Mouse (Mus musculus) limb, embryonic 10.5 days (tissue): ENCODE data around the gene Ankrd39. TPM values are rescaled to one million over a fixed set of nuclear protein-coding genes. Genes with fewer than 3 reads are reported as not detected.
A peak's percentile ranks its signal among the peaks of the same experiment; 100 is the strongest.

Experiments used
- DNase-seq: peaks from one replicate; pipeline ENCODE4 v3.0.0-alpha.2; 2017; ENCODE audit warnings: low spot score
- H3K27ac ChIP-seq: fragments of 300-500 bp; sonication (generic); 2 replicates; pipeline ENCODE4 v1.5.1; 2016; ENCODE audit warnings: mild to moderate bottlenecking
- H3K27me3 ChIP-seq: fragments of 300-500 bp; sonication (generic); 2 replicates; pipeline ENCODE4 v1.6.1; 2016; ENCODE audit warnings: low read depth, mild to moderate bottlenecking; ENCODE audit not compliant: poor library complexity, severe bottlenecking
- H3K36me3 ChIP-seq: fragments of 300-500 bp; sonication (generic); 2 replicates; pipeline ENCODE4 v1.6.1; 2016; ENCODE audit warnings: mild to moderate bottlenecking, moderate library complexity
- H3K4me1 ChIP-seq: fragments of 300-500 bp; sonication (generic); 2 replicates; pipeline ENCODE4 v1.6.1; 2016
- H3K4me3 ChIP-seq: fragments of 300-500 bp; sonication (generic); 2 replicates; pipeline ENCODE4 v1.5.1; 2016; ENCODE audit warnings: mild to moderate bottlenecking, moderate library complexity
- H3K9me3 ChIP-seq: fragments of 300-500 bp; sonication (generic); replicated peaks from 2 replicates; pipeline ENCODE4 v1.6.1; 2016; ENCODE audit warnings: mild to moderate bottlenecking
- WGBS: fragments of 180-500 bp; shearing (Covaris S2); methylation state at CpG from one replicate; pipeline ENCODE4 v1.1.7; 2016; 5-methylcytosine and 5-hydroxymethylcytosine counted together
- polyA plus RNA-seq: library from polyadenylated mRNA; unstranded; fragments of >200 nt; fragmentation: Nextera tagmentation; extraction: Ambion mirVana; gene quantifications from 2 replicates; pipeline ENCODE4 v1.2.1, GENCODE M21; 2016

Ankrd39 gene
- polyA plus RNA-seq, 1 experiment from 2014 or later, result 20.3 TPM

DNA sequence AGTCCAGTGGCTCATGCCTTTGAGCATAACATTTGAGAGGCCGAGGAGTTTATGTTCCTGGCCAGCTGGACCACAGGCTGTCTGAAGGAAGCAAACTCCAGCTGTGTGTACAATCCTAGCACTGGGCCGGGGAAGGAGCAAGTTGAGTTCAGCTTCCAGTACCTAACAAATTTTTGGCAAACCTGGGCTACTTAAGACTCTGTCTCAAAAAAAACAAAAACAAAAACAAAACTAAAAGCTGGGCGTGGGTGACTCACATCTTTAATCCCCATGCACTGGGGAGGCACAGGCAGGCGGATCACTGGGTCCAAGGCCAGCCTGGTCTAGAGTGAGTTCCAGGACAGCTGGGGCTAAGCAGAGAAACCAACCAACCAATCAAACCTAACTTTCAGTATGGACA is 21.5 kb upstream of the Ankrd39 start:
- DNase-seq, result no peak
- Histone ChIP-seq H3K27ac (no peak overlapping the region), H3K27me3 (no peaks in the 10 kb centered on the region), H3K36me3 (no peaks in the 10 kb centered on the region), H3K4me3 (no peak overlapping the region), H3K9me3 (no peaks in the 10 kb centered on the region), H3K4me1 (peaks cover 83% of the 10 kb centered on the region)
- WGBS, result 89% methylated on average over 4 of the region's 4 CpGs

DNA sequence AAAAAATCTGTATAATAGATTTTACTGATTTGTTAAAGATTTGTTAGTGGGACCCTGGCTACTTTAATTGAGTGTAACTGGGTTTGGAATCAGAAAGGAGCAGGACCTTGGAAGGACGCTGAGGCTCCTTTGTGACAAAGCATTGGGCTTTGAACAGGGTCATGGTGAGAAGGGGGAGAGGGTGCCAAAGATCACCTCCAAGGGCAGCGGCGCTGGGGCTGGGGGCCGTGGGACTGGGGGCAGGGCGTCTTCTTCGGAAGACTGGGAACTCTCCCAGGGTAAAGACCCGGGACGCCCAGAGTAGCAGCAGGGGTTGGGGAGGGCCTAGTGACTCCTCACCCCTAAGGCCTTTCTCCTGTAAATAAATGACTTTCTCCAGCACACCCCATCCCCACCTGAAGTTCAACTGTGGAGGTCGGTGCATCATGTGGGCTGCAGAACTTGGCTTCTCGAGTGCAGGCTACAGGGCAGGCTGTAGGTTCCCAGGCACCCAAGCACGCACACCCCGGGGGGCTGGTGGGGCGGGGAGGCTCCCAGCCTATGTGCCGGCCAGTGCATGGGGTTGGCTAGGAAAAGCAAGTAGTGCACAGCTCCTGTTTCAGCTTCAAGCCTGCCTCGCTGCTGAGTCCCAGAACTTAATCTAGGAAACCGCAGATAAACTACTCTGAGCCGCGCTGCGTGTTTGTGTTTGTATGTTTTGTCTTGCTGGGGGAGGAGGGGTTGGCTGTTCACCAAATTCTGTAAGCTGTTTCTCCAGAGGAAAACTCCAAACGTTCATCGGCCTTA is 20.8 kb upstream of the Ankrd39 start:
- no peak overlapping the region for H3K4me3 ChIP-seq
- H3K4me1 ChIP-seq, result peaks cover 84% of the 10 kb centered on the region
- no peak for DNase-seq
- WGBS, result 53% methylated on average over 21 of the region's 21 CpGs
- no peaks in the 10 kb centered on the region for H3K9me3 ChIP-seq
- H3K27ac ChIP-seq, result peak overlapping the region; percentile 62
- no peaks in the 10 kb centered on the region for H3K36me3 ChIP-seq
- no peaks in the 10 kb centered on the region for H3K27me3 ChIP-seq

DNA sequence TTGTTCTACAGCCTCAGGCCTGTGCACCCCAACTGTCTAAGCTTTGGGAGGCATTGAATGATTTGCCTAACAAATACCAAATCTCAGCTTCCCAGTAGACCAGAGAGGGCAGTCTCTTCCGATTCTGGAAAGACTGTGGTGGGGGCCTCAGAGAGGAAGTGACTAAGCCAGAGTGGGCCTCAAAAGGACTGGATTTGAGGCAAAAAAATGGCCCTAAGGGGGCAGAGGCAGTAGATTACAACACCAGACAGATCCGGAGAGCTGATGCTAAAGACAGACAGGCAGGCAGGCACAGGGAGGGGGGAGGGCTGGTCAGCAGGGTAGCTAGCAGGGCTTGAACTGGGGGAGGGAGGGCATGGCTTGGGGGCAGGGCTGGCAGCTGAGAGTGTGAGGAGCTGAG is 19.2 kb upstream of the Ankrd39 start:
- no peaks in the 10 kb centered on the region for H3K9me3 ChIP-seq
- no peak for DNase-seq
- 12% methylated on average over 2 of the region's 2 CpGs for WGBS
- H3K4me3 ChIP-seq, result no peak overlapping the region; the same call in 1 of the 2 replicates
- H3K27ac ChIP-seq, result peak overlapping the region; percentile 77
- H3K36me3 ChIP-seq, result no peaks in the 10 kb centered on the region
- H3K4me1 ChIP-seq, result peaks cover 84% of the 10 kb centered on the region
- H3K27me3 ChIP-seq, result no peaks in the 10 kb centered on the region

DNA sequence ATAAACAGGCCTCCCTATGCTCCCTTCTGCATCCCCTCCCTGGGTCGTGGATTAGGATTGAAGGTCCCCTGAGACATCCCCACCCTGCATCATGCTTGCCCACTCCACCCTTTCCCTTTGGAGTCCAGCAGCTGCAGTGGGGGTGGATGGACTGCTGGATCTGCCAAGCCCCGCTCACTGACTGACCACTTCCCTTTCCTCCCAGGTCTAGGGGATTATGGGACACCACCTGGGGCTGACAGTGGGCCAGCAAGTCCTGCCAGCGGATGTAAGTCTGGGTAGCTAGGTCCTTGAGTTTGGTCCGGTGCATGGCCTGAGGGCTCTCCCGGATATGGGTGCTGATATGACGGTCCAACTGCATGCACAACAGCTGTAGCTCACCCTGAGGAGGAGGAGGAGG is 16.9 kb upstream of the Ankrd39 start:
- H3K36me3 ChIP-seq, result no peaks in the 10 kb centered on the region
- H3K4me1 ChIP-seq, result peaks cover 88% of the 10 kb centered on the region
- DNase-seq, result no peak
- no peaks in the 10 kb centered on the region for H3K9me3 ChIP-seq
- WGBS, result 79% methylated on average over 6 of the region's 6 CpGs
- H3K4me3 ChIP-seq, result no peak overlapping the region
- H3K27ac ChIP-seq, result peak overlapping the region; percentile 59
- no peaks in the 10 kb centered on the region for H3K27me3 ChIP-seq

DNA sequence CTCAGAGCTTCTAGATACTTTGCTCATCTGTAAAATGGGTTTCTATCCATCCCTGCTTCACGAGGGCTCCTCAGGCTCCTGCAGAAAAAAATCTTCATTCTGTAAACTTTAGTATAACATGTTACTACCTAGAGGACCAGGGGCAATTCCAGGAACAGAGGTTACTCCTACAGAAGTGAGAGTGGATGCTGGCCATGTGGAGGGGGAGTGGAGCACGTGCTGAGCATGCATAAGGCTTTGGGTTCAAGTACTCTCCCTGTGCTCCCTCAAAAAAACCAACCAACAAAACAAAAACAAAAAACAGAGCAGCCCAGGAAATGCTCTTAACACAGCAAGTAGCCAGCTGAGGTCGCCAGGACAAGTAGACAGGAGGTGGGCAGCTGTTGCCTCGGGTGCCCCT is 16.4 kb upstream of the Ankrd39 start:
- DNase-seq, result no peak
- H3K27ac ChIP-seq, result peak overlapping the region; percentile 59
- H3K4me3 ChIP-seq, result no peak overlapping the region
- H3K27me3 ChIP-seq, result no peaks in the 10 kb centered on the region
- H3K9me3 ChIP-seq, result no peaks in the 10 kb centered on the region
- WGBS, result 64% methylated on average over 4 of the region's 4 CpGs
- H3K36me3 ChIP-seq, result no peaks in the 10 kb centered on the region
- H3K4me1 ChIP-seq, result peaks cover 88% of the 10 kb centered on the region

DNA sequence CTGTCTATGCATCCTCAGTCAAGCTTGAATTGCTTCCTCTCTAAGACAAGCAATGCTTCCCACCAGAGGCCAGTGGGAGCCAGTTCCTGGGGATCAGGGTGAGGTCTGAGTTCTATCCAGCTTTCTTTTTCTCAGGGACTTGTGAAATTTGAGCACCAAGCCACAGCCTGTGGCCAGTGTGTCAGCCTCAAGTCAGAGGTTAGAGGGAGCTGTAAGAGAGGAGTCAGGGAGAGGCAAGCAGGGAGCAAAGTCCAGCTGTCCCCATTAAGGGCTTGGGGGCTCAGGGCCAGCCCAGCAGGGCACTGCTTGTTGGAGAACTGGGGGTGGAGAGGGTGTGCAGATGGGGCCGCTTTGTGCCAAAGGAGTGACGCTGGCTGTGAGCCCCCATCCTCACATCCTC is 16.0 kb upstream of the Ankrd39 start:
- H3K4me1 ChIP-seq, result peaks cover 88% of the 10 kb centered on the region
- 81% methylated on average over 2 of the region's 2 CpGs for WGBS
- H3K9me3 ChIP-seq, result no peaks in the 10 kb centered on the region
- no peaks in the 10 kb centered on the region for H3K27me3 ChIP-seq
- H3K27ac ChIP-seq, result peak overlapping the region; percentile 59
- no peak for DNase-seq
- H3K4me3 ChIP-seq, result no peak overlapping the region
- no peaks in the 10 kb centered on the region for H3K36me3 ChIP-seq

DNA sequence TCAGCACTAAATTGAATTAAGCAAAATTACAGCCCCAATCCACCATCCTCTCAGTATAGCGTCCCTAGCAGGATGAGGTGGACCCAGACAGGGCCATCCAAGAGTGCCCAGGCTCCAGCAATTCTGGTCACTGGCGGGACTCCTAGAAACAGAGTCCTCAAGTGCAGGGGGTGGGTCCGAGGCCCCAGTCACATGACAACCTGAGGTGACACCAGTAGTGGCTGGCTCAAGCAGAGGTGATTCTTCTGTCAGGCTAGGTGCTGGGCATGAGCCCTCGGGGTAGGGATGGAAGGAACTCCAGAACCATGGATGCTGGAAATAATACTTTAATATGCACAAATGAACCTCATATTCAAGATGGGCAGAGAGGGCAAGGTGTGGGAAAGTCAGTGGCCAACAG is 15.1 kb upstream of the Ankrd39 start:
- Histone ChIP-seq H3K4me3 (no peak overlapping the region), H3K9me3 (no peaks in the 10 kb centered on the region), H3K27me3 (no peaks in the 10 kb centered on the region), H3K4me1 (peaks cover 82% of the 10 kb centered on the region), H3K27ac (peak overlapping the region; percentile 59), H3K36me3 (no peaks in the 10 kb centered on the region)
- no peak for DNase-seq
- WGBS, result 60% methylated on average over 4 of the region's 4 CpGs

DNA sequence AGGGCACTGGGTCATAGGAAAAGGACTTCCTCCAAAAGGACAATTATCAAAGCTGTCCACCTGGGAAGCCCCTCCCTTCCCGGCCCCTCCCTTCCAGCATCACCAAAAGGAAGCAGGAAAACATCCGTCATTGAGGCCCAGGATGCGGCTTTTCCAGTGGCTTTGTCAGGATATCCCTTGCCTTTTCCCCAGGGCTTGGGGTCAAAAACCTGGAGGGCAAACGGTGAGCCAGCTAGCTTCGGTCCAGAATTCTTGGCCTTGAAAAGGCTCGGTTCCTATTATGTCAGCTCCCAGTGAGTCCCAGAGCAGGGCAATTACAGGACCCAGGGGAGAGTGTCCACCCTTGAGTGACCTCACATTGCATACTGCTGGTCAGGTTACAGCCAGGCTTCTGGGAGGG is 13.7 kb upstream of the Ankrd39 start:
- DNase-seq, result no peak
- H3K9me3 ChIP-seq, result no peaks in the 10 kb centered on the region
- WGBS, result 32% methylated on average over 6 of the region's 6 CpGs
- H3K27me3 ChIP-seq, result no peaks in the 10 kb centered on the region
- peak overlapping the region; percentile 33; the same call in 1 of the 2 replicates for H3K27ac ChIP-seq
- H3K4me3 ChIP-seq, result no peak overlapping the region
- peaks cover under 1% of the 10 kb centered on the region; the same call in 1 of the 2 replicates for H3K36me3 ChIP-seq
- peaks cover 69% of the 10 kb centered on the region for H3K4me1 ChIP-seq

DNA sequence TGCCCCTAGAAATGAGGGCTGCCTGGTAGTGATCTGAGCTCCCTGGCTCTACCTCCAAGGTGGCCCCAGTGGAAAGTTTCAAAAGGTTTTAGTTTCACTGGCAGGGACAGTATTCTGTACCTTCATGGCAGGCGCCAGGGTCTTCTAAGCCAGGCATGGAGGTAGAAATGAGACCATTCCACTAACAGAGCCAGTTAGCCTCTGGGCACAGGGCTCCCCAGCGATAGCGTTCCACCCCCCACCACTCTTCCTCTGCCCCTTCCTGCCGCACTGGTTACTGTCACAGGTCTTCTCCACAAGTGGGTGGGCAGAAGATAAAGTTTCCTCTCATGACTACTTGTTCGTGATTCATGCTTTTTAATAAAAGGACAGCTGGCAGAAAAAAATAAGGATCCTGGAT is 12.6 kb upstream of the Ankrd39 start:
- no peak overlapping the region for H3K4me3 ChIP-seq
- H3K36me3 ChIP-seq, result peaks cover 11% of the 10 kb centered on the region
- DNase-seq, result no peak
- peak overlapping the region; percentile 99 for H3K27ac ChIP-seq
- peaks cover 75% of the 10 kb centered on the region for H3K4me1 ChIP-seq
- WGBS, result 61% methylated on average over 5 of the region's 5 CpGs
- H3K9me3 ChIP-seq, result no peaks in the 10 kb centered on the region
- H3K27me3 ChIP-seq, result no peaks in the 10 kb centered on the region

DNA sequence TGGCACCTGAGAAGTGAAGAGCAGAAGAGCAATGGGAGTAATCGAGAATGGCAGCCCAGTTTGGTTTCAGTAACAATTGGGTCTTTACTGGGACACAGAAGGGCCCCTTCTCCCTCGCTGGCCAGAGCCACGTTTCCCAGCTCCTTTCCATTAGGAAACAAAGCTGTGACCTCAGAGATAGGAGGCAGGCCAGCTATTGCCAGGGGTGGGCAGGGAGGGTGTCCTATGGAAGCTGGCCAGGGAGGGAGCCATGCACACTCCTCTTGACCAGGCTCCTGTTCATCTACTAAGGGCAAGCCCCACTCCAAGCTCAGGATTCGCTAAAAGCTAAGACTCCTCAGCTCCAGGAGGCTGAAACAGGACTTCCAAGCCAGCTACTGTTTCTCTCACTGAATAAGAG is 12.0 kb upstream of the Ankrd39 start:
- Histone ChIP-seq H3K27ac (peak overlapping the region; percentile 99), H3K36me3 (peaks cover 17% of the 10 kb centered on the region), H3K27me3 (no peaks in the 10 kb centered on the region), H3K4me1 (peaks cover 78% of the 10 kb centered on the region), H3K4me3 (peak overlapping the region; percentile 94), H3K9me3 (no peaks in the 10 kb centered on the region)
- 4% methylated on average over 4 of the region's 4 CpGs for WGBS
- DNase-seq, result no peak

DNA sequence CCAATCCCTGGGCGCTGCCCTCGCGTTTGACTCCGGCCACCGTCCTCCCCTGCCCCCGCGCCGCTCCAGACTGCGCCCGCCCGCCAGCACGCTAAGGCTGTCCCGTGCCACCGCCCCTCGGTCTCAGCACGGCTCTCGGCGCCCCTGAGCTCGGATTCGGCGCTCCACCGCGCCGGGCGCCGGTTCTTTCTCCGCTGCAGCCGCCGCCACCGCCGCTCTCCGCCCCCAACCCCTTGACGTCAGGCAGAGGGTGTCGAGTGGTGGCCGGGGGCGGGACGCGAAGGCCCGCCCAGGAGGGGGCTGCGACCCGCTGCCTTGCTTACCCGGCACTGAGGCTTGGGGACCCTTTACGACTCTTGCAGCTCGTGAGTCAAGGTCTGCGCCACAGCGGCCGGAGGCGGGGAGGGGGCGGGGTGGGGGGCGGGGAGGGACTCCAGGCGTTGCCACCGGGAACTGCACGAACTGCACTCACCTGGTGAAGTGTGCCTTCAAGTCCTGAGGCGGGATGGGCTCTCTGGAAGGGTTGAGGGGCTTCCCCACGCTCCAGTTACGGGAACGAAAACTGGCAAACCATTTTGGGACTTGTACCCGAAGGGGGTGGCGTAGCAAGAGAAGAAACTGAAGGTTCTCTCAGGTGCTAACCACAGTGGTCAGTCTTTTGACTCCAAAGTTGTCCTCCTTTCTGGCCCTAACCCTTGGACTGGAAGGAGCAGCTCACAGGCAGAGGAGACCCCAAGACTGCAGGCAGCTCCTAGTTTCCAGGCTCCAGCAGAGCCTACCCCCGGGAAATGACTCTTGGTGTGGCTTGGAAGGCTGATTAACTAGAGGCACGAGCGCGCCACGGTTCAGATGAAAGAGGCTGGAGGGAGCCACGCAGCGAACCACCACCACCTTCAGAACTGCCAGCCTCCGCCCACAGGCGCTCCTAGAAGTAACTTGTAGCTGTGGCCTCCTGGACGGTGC is 11.1 kb upstream of the Ankrd39 start, which contains the start of gene Sema4c:
Gene Sema4c (minus strand): TSS at position 319 of the 963 bp plus-strand sequence.
- H3K36me3 ChIP-seq, result peaks cover 27% of the 10 kb centered on the region
- peak; percentile 92 for DNase-seq
- H3K4me3 ChIP-seq, result peak within 1 kb of the TSS; percentile 94
- H3K27me3 ChIP-seq, result no peaks in the 10 kb centered on the region
- peaks cover 73% of the 10 kb centered on the region for H3K4me1 ChIP-seq
- peak within 1 kb of the TSS; percentile 99 for H3K27ac ChIP-seq
- WGBS, result under 1% methylated on average over 69 of the region's 69 CpGs
- H3K9me3 ChIP-seq, result no peaks in the 10 kb centered on the region

DNA sequence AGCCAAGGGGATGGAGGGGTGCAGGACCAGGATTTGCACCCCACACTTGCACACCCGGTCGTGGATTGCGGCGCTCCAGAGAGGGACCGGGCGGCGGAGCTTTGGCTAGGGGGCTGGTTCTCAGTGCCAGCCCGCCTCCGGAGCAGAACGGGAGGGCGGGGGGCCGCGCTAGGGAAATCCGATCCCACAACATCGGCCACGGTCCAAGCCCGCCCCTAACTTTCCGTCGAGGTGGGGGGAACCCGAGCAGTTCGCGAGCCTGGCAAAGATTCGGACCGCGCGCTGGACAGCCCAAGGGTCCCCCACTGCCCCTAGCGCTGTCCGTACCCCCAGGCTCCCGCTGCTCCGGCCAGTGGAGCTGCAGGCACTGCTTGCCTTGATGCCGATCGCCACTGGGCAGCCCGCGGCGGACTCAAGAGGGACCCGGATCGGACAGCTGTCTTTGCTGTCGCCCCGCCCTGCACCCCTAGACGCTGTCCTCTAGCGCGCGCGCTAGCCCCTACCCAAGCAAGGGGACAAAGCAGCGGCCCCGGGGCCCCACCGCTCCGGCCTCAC is 10.3 kb upstream of the Ankrd39 start:
- Histone ChIP-seq H3K4me3 (peak overlapping the region; percentile 94), H3K36me3 (peaks cover 34% of the 10 kb centered on the region), H3K9me3 (no peaks in the 10 kb centered on the region), H3K27me3 (no peaks in the 10 kb centered on the region), H3K4me1 (peaks cover 72% of the 10 kb centered on the region), H3K27ac (peak overlapping the region; percentile 99)
- WGBS, result under 1% methylated on average over 48 of the region's 48 CpGs
- peak; percentile 89 for DNase-seq
